Mouse (Mus musculus) ES-E14 (cell line): Measurements from ENCODE around the gene Zfr.

ENCODE experiments used
- CHD2 ChIP-seq: IDR thresholded peaks from 2 replicates; pipeline ENCODE4 v1.6.1; 2014; ENCODE audit warnings: mild to moderate bottlenecking, low read depth, low read length, inconsistent platforms
- HCFC1 ChIP-seq: IDR thresholded peaks from 2 replicates; pipeline ENCODE4 v1.6.1; 2012; ENCODE audit warnings: low read length, inconsistent platforms, borderline replicate concordance; ENCODE audit not compliant: insufficient read depth
- ZC3H11A ChIP-seq: IDR thresholded peaks from 2 replicates; pipeline ENCODE4 v1.6.1; 2012; ENCODE audit warnings: low read depth, mild to moderate bottlenecking, inconsistent platforms, low read length, borderline replicate concordance
- ZNF384 ChIP-seq: IDR thresholded peaks from 2 replicates; pipeline ENCODE4 v1.6.1; 2012; ENCODE audit warnings: low read depth, low read length, inconsistent platforms

DNA sequence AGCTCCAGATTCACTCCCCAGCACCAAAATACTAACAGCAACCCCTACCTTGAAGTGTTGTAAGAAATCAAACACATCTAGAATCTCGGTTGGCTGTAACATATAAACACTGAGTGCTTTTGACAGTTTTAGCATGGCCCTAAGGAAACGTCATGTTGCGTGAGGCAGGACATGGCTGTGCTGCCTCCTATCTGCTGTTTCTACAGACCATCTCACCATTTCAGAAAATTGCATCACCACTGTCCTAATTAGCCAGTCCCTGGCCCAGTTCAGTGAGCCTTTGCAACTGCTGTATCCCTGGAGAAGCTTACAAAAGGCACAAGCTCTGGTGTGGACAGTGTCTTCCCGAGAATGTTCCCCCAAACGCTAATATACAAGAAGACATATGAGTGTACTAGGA is 16.7 kb upstream of the Zfr start:
- TF ChIP-seq ZC3H11A (no peak), HCFC1 (no peak), ZNF384 (no peak), CHD2 (no peak)
